Mouse (Mus musculus) cerebellum, adult 2 months (tissue): ENCODE data around the gene Gzmk. TPM values are rescaled to one million over a fixed set of nuclear protein-coding genes. Genes with fewer than 3 reads are reported as not detected.

ENCODE experiments used
- DNase-seq, 2 experiments: peaks; one replicate each; pipeline ENCODE4 v3.0.0; 2021
- H3K27ac ChIP-seq: fragments of 200-500 bp; 2 replicates; pipeline ENCODE4 v1.5.1; 2012; ENCODE audit warnings: low read length, control low read depth, inconsistent platforms; ENCODE audit not compliant: insufficient read depth
- H3K27me3 ChIP-seq: fragments of 200-500 bp; 2 replicates; pipeline ENCODE4 v1.6.1; 2012; ENCODE audit warnings: inconsistent platforms, mild to moderate bottlenecking, low read length, moderate library complexity; ENCODE audit not compliant: control insufficient read depth, insufficient read depth
- H3K4me1 ChIP-seq: fragments of 200-500 bp; 2 replicates; pipeline ENCODE4 v1.6.1; 2011; ENCODE audit warnings: low read length; ENCODE audit not compliant: control insufficient read depth, insufficient read depth
- H3K4me3 ChIP-seq: fragments of 200-500 bp; replicated peaks from 2 replicates; pipeline ENCODE3; 2011; ENCODE audit warnings: mild to moderate bottlenecking, low read depth, low read length, control low read depth; ENCODE audit not compliant: insufficient read depth
- CTCF ChIP-seq: fragments of 200-500 bp; IDR thresholded peaks from 2 replicates; pipeline ENCODE4 v1.5.1; 2011; ENCODE audit warnings: low read depth, mild to moderate bottlenecking, control low read depth, low read length, moderate library complexity, borderline replicate concordance; ENCODE audit not compliant: insufficient read depth
- POLR2A ChIP-seq: fragments of 200-500 bp; IDR thresholded peaks from 2 replicates; pipeline ENCODE4 v1.6.1; 2011; ENCODE audit warnings: low read length, control low read depth, borderline replicate concordance; ENCODE audit not compliant: insufficient read depth
- WGBS: fragments of 180-500 bp; shearing (Covaris S2); methylation state at CpG from one replicate; pipeline ENCODE4 v1.1.7; 2018; 5-methylcytosine and 5-hydroxymethylcytosine counted together
- polyA plus RNA-seq: library from polyadenylated mRNA; depleted of rRNA; stranded (reverse); fragments of >200 nt; gene quantifications from 2 replicates; pipeline ENCODE4 v1.2.3, GENCODE M21; 2012; rRNA removed

The Gzmk gene
- polyA plus RNA-seq = not detected in 2 replicates

DNA sequence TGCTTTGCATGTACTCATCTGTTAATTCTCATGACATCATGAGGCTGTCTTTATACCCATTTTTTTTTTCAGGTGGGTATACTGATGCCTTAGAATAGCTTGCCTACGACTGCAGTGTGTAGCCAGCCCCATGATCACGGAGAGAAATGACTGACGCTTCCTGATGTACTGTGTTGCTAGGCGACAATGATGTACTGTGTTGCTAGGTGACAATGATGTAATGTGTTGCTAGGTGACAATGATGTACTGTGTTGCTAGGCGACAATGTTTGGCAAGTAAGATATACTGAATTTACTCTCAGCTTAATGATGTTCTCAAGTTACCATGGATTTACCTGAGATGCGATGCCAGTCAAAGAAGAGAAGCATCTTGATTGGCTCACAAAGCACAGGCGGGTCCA is at the start of gene Gzmk:
TSS of gene Gzmk (minus strand) at position 98 of the 400 bp plus-strand sequence.
- H3K27ac ChIP-seq = no peak within 1 kb of the TSS
- TF ChIP-seq CTCF (no peak), POLR2A (no peak)
- H3K27me3 ChIP-seq = no peaks in the 10 kb centered on the region
- DNase-seq = no peak
- H3K4me1 ChIP-seq = no peaks in the 10 kb centered on the region; the same call in 1 of the 2 replicates
- 36% methylated on average over 7 of the region's 7 CpGs for whole genome bisulfite sequencing
- H3K4me3 ChIP-seq = no peak within 1 kb of the TSS

DNA sequence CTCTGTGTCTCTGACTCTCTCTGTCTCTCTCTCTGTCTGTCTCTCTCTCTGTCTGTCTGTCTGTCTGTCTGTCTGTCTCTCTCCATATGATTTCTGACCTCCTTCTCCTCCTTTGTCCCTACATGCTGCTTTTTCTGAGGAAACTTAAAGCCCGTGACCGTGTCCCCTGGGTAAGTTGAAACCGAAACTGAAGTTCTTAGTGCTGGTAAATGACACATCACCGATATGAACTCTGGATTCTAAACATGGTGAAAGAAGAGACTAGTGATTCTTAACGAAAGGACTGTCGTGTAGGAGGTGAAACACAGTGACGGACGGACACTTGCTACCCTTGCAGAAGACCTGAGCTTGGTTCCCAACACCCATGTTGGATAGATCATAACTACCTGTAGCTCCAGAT is 45.5 kb upstream of the Gzmk start:
- DNase-seq = no peak
- Histone ChIP-seq H3K4me1 (no peaks in the 10 kb centered on the region), H3K27me3 (no peaks in the 10 kb centered on the region), H3K27ac (no peak overlapping the region), H3K4me3 (no peak overlapping the region)
- TF ChIP-seq POLR2A (no peak), CTCF (no peak)
- WGBS = 92% methylated on average over 8 of the region's 8 CpGs

DNA sequence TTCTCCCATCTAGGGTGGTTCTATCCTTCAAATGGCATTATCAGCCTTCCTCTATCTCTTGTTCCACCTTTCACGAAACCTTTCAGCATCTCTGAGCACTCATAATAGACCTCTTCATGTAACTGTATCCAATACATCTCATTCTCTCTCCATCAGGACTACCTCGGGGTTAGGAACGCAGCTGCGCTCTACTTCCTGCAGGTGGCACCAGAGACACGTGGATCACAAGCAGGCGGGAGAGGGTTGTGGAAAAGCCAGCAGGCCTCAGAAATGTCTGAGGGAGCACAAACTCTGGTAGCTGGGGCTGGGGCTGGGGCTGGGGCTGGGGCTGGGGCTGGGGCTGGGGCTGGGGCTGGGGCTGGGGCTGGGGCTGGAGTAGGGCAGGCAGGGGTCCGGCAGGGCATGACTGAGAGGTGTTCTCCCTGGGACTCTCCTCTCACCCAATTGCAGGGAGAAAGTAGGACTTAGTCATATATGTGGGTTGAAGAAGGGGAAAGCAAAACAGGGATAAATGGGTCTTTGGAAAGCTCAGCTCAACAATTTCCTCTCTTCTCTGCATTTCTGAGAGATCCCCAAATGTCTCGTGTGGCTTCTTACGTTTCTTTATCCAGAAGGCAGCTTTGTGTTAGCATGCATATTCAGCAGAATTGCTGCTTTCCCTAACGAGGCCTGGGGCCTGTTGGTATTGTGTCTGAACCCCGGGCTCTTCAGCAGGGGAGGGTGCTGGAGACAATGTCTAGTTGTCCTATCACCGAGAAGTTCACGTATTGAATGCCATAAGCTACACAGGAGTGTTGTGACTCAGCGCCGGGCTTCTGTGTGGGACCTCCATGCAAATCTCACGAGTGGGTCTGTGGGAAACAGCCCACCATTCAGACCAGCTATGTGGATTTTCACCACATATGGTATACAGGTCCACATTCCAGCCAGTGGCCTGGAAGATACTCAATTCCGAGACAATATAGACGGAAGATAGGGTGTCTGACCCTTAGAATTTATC is 44.4 kb upstream of the Gzmk start:
- TF ChIP-seq POLR2A = no peak
- TF ChIP-seq CTCF = peak; percentile 98
- 53% methylated on average over 18 of the region's 18 CpGs for WGBS
- H3K27ac ChIP-seq = no peak overlapping the region
- H3K4me3 ChIP-seq = no peak overlapping the region
- H3K4me1 ChIP-seq = no peaks in the 10 kb centered on the region
- no peaks in the 10 kb centered on the region for H3K27me3 ChIP-seq
- peak; percentile 72 to 74 for DNase-seq

DNA sequence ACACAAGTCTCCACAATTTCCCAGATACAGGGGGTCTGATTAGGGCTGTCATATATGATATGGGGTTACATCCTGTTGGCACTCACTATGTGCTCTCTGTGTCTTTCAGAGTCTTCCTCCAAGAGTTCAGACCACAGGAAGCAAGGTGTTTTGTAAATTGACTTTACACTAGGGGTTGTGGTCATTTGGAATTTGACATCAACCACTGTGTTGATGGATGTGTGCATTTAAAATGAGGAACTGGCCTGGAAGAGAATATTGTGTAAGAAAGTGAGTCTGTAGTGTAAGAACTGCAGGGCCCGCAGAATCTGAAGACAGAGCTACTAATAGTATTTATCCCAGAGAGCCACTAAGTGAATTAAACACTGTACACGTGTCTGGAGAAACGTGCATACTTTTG is 41.5 kb upstream of the Gzmk start:
- 89% methylated on average over 3 of the region's 3 CpGs for WGBS
- Histone ChIP-seq H3K27ac (no peak overlapping the region), H3K4me1 (no peaks in the 10 kb centered on the region), H3K4me3 (no peak overlapping the region), H3K27me3 (no peaks in the 10 kb centered on the region)
- TF ChIP-seq CTCF = no peak
- TF ChIP-seq POLR2A = no peak
- no peak for DNase-seq

DNA sequence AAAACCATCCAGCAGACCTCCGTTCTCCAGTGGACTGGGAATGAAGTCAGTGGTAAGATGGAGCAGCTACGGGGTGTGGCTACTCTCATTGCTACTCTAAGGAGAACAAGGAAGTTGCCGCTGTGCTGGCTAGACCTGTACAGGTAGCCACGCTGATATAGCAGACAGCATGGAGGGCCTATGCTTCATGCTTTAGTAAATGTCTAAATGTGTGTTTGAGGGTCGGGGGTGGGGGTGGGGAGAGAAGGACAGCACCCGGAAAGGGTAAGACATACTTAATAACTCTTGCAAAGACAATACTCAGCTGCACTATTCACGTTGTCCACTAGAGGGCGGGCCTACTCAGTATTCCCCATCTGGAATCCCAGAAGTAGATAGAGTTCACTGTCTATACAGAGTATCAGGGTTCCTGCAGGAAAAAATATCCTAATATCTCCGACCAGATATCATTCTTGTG is 40.8 kb upstream of the Gzmk start:
- peak; percentile 63; the same call in 1 of the 2 replicates for TF ChIP-seq CTCF
- no peak for TF ChIP-seq POLR2A
- H3K4me3 ChIP-seq = no peak overlapping the region
- H3K27me3 ChIP-seq = no peaks in the 10 kb centered on the region
- peak; percentile 47 to 61 for DNase-seq
- no peak overlapping the region for H3K27ac ChIP-seq
- WGBS = 27% methylated on average over 9 of the region's 9 CpGs
- H3K4me1 ChIP-seq = no peaks in the 10 kb centered on the region

DNA sequence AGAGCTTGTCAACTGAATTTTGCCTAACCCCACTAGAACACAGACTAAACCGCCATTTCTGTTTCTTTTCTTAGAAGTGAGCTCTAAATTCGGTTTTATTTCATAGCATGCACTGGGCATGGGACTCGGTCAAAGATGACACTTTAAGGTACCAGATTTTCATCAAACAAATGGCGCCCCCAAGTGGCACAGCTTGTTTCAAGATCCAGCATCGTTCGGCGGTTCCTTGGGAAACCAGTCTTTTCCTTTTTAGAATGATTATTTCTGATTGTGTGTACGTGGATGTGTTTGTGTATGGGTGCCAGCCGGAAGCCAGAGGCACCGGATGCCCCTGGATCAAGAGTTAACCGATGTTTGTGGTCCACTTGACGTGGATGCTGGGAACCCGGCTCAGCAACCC is 39.5 kb upstream of the Gzmk start:
- H3K27me3 ChIP-seq = no peaks in the 10 kb centered on the region
- H3K4me3 ChIP-seq = no peak overlapping the region
- no peak for DNase-seq
- TF ChIP-seq POLR2A = no peak
- peak; percentile 8; the same call in 1 of the 2 replicates for TF ChIP-seq CTCF
- 24% methylated on average over 13 of the region's 13 CpGs for WGBS
- H3K4me1 ChIP-seq = no peaks in the 10 kb centered on the region
- no peak overlapping the region for H3K27ac ChIP-seq

DNA sequence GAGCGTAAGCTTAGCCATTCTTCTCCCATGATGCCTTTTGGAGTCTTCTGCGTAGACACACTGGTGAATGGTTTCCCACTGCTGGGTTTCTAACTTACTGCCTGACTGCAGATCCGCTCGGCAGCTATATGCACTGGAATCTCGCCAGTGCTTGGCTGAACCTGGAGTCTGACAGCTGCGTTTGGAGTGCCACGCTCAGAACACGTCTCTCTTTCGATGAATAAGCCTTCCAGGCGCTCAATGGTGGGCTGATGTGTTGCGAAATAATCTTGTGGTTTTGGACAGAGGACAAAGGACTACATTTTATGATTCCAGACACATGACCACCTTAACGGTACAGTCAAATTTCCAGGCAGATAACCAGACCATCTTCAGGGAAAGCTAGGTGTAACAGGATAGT is 37.1 kb upstream of the Gzmk start:
- Histone ChIP-seq H3K27me3 (no peaks in the 10 kb centered on the region), H3K27ac (no peak overlapping the region), H3K4me1 (no peaks in the 10 kb centered on the region), H3K4me3 (no peak overlapping the region)
- no peak for DNase-seq
- TF ChIP-seq CTCF (no peak), POLR2A (no peak)
- 4% methylated on average over 12 of the region's 12 CpGs for WGBS

DNA sequence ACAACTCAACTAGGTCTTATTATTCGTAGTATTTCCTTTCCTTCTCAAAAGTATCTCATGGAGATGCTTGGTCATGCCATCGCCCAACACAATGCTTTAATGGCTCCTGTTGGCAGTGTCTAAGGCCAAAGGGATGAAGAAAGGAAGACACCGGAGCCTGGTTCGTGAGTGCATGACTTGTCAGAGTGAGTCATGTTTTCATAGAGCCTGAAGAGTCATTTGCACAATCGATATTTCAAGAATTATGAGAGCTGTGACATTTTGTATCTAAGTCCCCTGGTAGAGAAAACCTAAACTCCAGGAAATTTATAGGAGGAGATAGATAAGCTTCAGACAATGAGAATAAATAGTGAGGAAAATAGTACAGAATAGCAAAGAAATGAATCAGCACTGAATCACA is 33.5 kb upstream of the Gzmk start:
- WGBS = 90% methylated on average over 5 of the region's 5 CpGs

More for the DNA sequence above, 33.5 kb upstream of the Gzmk start:
- no peak overlapping the region for H3K27ac ChIP-seq
- TF ChIP-seq POLR2A = no peak
- TF ChIP-seq CTCF = no peak
- H3K4me3 ChIP-seq = no peak overlapping the region
- no peaks in the 10 kb centered on the region for H3K4me1 ChIP-seq
- DNase-seq = no peak
- H3K27me3 ChIP-seq = no peaks in the 10 kb centered on the region
